Mouse (Mus musculus) heart, postnatal 0 days (tissue): ENCODE results near the gene D5Ertd579e. TPM values are rescaled to one million over a fixed set of nuclear protein-coding genes. Genes with fewer than 3 reads are reported as not detected.

ENCODE experiments used
- ATAC-seq: fragments of 200-750 bp; cut with Nextera tagmentation; 2 replicates; pipeline ENCODE4 v1.8.0; 2017; ENCODE audit warnings: low read depth, moderate number of reproducible peaks, moderate library complexity; ENCODE audit not compliant: insufficient read depth
- DNase-seq: peaks from one replicate; pipeline ENCODE4 v3.0.0-alpha.2; 2016; ENCODE audit warnings: low spot score
- H3K27ac ChIP-seq: fragments of 300-500 bp; sonication (generic); 2 replicates; pipeline ENCODE4 v1.5.1; 2014; ENCODE audit warnings: low read depth, mild to moderate bottlenecking
- H3K27me3 ChIP-seq: fragments of 300-500 bp; sonication (generic); 2 replicates; pipeline ENCODE4 v1.6.1; 2014; ENCODE audit warnings: low read length, mixed read lengths; ENCODE audit not compliant: control insufficient read depth, insufficient read depth
- H3K36me3 ChIP-seq: fragments of 300-500 bp; sonication (generic); replicated peaks from 2 replicates; pipeline ENCODE4 v1.6.1; 2014; ENCODE audit warnings: low read length, mixed read lengths; ENCODE audit not compliant: control insufficient read depth, insufficient read depth
- H3K4me1 ChIP-seq: fragments of 300-500 bp; sonication (generic); 2 replicates; pipeline ENCODE4 v1.6.1; 2014; ENCODE audit warnings: antibody characterized with exemption; ENCODE audit not compliant: control insufficient read depth, insufficient read depth
- H3K4me2 ChIP-seq: fragments of 300-500 bp; sonication (generic); 2 replicates; pipeline ENCODE4 v1.6.1; 2014; ENCODE audit warnings: low read depth, mild to moderate bottlenecking, low read length, moderate library complexity
- H3K4me3 ChIP-seq: fragments of 300-500 bp; sonication (generic); 2 replicates; pipeline ENCODE4 v1.5.1; 2014; ENCODE audit warnings: low read depth, low read length
- H3K9ac ChIP-seq: fragments of 300-500 bp; sonication (generic); replicated peaks from 2 replicates; pipeline ENCODE4 v1.6.1; 2014; ENCODE audit warnings: low read depth, low read length, mixed read lengths
- H3K9me3 ChIP-seq: fragments of 300-500 bp; sonication (generic); replicated peaks from 2 replicates; pipeline ENCODE4 v1.6.1; 2016; ENCODE audit warnings: low read length; ENCODE audit not compliant: control insufficient read depth
- CTCF ChIP-seq: IDR thresholded peaks from 2 replicates; pipeline ENCODE4 v1.5.1; 2016; ENCODE audit warnings: antibody characterized with exemption, control low read depth, low read depth
- EP300 ChIP-seq: IDR thresholded peaks from 2 replicates; pipeline ENCODE4 v1.6.1; 2016; ENCODE audit warnings: antibody characterized with exemption, low read depth
- WGBS: fragments of 180-500 bp; shearing (Covaris S2); extraction: QIAGEN DNeasy Blood & Tissue Kit; methylation state at CpG from one replicate; pipeline ENCODE4 v1.1.7; 2014; 5-methylcytosine and 5-hydroxymethylcytosine counted together
- polyA plus RNA-seq: library from polyadenylated mRNA; unstranded; fragments of >200 nt; fragmentation: Nextera tagmentation; extraction: Ambion mirVana; gene quantifications from 2 replicates; pipeline ENCODE4 v1.2.1, GENCODE M21; 2015
- total RNA-seq: library from RNA; depleted of rRNA; stranded (reverse); fragments of >200 nt; gene quantifications from 2 replicates; pipeline ENCODE4 v1.2.3, GENCODE M21; 2014; ENCODE audit warnings: low replicate concordance

D5Ertd579e gene
- total and polyA plus RNA-seq, 2 experiments from 2014 or later = 28.5 to 52.6 TPM

DNA sequence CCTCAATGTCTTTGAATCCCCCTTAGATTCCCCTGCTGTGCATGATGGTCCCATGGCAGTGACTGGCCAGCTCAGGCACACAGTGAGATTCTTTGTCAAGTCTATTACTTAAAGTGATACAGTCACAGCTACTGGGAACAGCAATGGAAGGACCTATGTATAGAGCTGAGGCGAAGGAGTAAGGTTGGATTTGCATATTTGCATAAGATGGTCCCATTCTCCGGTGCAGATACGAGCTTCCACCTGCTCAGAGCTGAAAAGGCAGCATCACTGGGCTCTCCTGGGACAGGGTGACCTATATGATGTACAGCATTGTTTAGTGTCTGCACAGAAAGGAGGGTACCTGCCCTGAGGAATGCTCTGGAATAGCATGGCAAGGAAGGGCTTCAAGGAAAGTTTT, 101.5 kb downstream of the D5Ertd579e start:
- H3K4me2 ChIP-seq = no peak overlapping the region
- H3K27ac ChIP-seq = no peak overlapping the region
- 78% methylated on average over 3 of the region's 3 CpGs for WGBS
- H3K4me3 ChIP-seq = no peak overlapping the region
- TF ChIP-seq EP300 = no peak
- H3K36me3 ChIP-seq = peaks cover 8% of the 10 kb centered on the region; the same call in 1 of the 2 replicates
- no peak for ATAC-seq
- no peaks in the 10 kb centered on the region for H3K9me3 ChIP-seq
- H3K4me1 ChIP-seq = no peaks in the 10 kb centered on the region
- DNase-seq = no peak
- H3K9ac ChIP-seq = no peak overlapping the region
- H3K27me3 ChIP-seq = no peaks in the 10 kb centered on the region

GRCm38 (mm10) chr5:36593176-36593575, 102.6 kb downstream of the D5Ertd579e start, which contains the start of gene Tbc1d14:
Tbc1d14 (minus strand) TSS chr5:36593276.
- Histone ChIP-seq H3K4me3 (no peak within 1 kb of the TSS), H3K4me1 (no peaks in the 10 kb centered on the region), H3K9me3 (no peaks in the 10 kb centered on the region), H3K27ac (no peak within 1 kb of the TSS), H3K4me2 (no peak within 1 kb of the TSS), H3K27me3 (no peaks in the 10 kb centered on the region), H3K9ac (no peak within 1 kb of the TSS), H3K36me3 (no peaks in the 10 kb centered on the region)
- DNase-seq (no peak), ATAC-seq (no peak)
- WGBS = 76% methylated on average over 5 of the region's 5 CpGs
- TF ChIP-seq CTCF (no peak), EP300 (no peak)

- Histone ChIP-seq H3K9me3 (no peaks in the 10 kb centered on the region), H3K9ac (no peak overlapping the region), H3K27me3 (no peaks in the 10 kb centered on the region), H3K4me3 (no peak overlapping the region), H3K4me2 (no peak overlapping the region), H3K4me1 (no peaks in the 10 kb centered on the region), H3K27ac (no peak overlapping the region), H3K36me3 (no peaks in the 10 kb centered on the region)
- ATAC-seq (no peak), DNase-seq (no peak)
- 49% methylated on average over 5 of the region's 5 CpGs for WGBS
- TF ChIP-seq EP300 (no peak), CTCF (no peak)
Observed at GRCm38 (mm10) chr5:36590499-36590920, 105.3 kb downstream of the D5Ertd579e start.

GRCm38 (mm10) chr5:36584299-36584698, 111.5 kb downstream of the D5Ertd579e start:
- Histone ChIP-seq H3K9me3 (no peaks in the 10 kb centered on the region), H3K27me3 (no peaks in the 10 kb centered on the region), H3K36me3 (no peaks in the 10 kb centered on the region), H3K4me2 (no peak overlapping the region), H3K4me3 (no peak overlapping the region), H3K27ac (no peak overlapping the region), H3K9ac (no peak overlapping the region), H3K4me1 (0 out of 2 replicates have a peak, but pooled peaks cover 5% of the 10 kb centered on the region)
- no peak for DNase-seq
- TF ChIP-seq EP300 (no peak), CTCF (no peak; the same call in 1 of the 2 replicates)
- 64% methylated on average over 6 of the region's 6 CpGs for WGBS
- no peak for ATAC-seq

DNA sequence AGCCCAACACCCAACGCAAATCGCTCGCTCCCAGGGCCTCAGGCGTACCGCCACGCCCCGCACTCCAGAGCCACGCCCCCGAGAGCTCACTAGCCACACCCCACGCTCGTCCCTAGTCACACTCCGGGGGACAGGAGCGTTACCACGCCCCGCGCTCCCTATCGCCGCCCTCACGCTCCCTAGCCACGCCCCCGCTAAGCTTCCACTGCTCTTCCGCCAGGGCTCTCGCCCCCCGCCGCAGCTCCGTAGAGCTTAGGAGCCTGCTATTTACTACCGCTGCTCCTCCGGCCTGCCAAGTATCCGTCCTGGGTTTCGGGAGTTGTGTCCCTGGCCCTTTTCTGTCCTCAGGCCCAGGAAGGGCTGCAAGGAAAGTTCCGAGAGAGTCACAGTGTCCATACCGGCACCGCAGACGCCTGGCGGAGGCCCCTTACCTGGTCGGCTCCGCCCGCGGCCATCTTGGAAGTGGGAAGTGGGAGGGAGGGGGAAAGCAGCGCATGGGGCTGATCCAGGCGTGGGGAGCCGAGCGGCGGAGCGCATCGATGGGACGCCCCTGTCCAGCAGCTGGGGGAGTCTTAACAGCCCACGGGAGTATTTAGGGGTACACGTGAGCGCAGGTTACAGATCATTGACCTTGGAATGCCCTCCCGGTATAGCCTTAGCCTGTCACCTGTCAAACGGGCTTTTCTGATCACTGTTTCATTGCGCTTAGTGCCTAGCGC, 113.7 kb downstream of the D5Ertd579e start:
- H3K36me3 ChIP-seq = no peaks in the 10 kb centered on the region
- DNase-seq (peak; percentile 99), ATAC-seq (peak; percentile 99)
- no peaks in the 10 kb centered on the region for H3K27me3 ChIP-seq
- H3K4me1 ChIP-seq = 0 out of 2 replicates have a peak, but pooled peaks cover 5% of the 10 kb centered on the region
- peak overlapping the region; percentile 68 for H3K9ac ChIP-seq
- 2% methylated on average over 54 of the region's 54 CpGs for WGBS
- H3K9me3 ChIP-seq = no peaks in the 10 kb centered on the region
- peak overlapping the region; percentile 78 for H3K4me3 ChIP-seq
- no peak; the same call in 1 of the 2 replicates for TF ChIP-seq CTCF
- TF ChIP-seq EP300 = no peak; the same call in 1 of the 2 replicates
- peak overlapping the region; percentile 98 for H3K4me2 ChIP-seq
- H3K27ac ChIP-seq = peak overlapping the region; percentile 89
